Mouse (Mus musculus) small intestine, adult 2 months (tissue): ENCODE results near the gene Actl11. TPM values are rescaled to one million over a fixed set of nuclear protein-coding genes. Genes with fewer than 3 reads are reported as not detected.

Source experiments
- H3K27ac ChIP-seq: fragments of 200-500 bp; 2 replicates; pipeline ENCODE4 v1.5.1; 2012; ENCODE audit warnings: low read depth, low read length, control low read depth, inconsistent platforms; ENCODE audit not compliant: insufficient read depth
- H3K27me3 ChIP-seq: fragments of 200-500 bp; 2 replicates; pipeline ENCODE4 v1.6.1; 2012; ENCODE audit warnings: mild to moderate bottlenecking, moderate library complexity, low read length, inconsistent platforms; ENCODE audit not compliant: control insufficient read depth, insufficient read depth
- H3K36me3 ChIP-seq: fragments of 200-500 bp; 2 replicates; pipeline ENCODE4 v1.6.1; 2012; ENCODE audit warnings: mild to moderate bottlenecking, low read length, control low read depth, inconsistent platforms; ENCODE audit not compliant: control insufficient read depth, insufficient read depth
- H3K4me1 ChIP-seq: fragments of 200-500 bp; 2 replicates; pipeline ENCODE4 v1.6.1; 2012; ENCODE audit warnings: low read length, inconsistent platforms, mixed read lengths; ENCODE audit not compliant: control insufficient read depth, insufficient read depth, insufficient read length
- H3K4me3 ChIP-seq: fragments of 200-500 bp; 2 replicates; pipeline ENCODE4 v1.5.1; 2012; ENCODE audit warnings: low read depth, mild to moderate bottlenecking, control low read depth, inconsistent platforms, low read length, moderate library complexity
- CTCF ChIP-seq: fragments of 200-500 bp; IDR thresholded peaks from 2 replicates; pipeline ENCODE4 v1.5.1; 2012; ENCODE audit warnings: low read depth, mild to moderate bottlenecking, control low read depth, inconsistent platforms, low read length, moderate library complexity, mixed read lengths; ENCODE audit not compliant: insufficient replicate concordance, insufficient read length; ENCODE audit errors: extremely low read depth
- POLR2A ChIP-seq: fragments of 200-500 bp; IDR thresholded peaks from 2 replicates; pipeline ENCODE4 v1.6.1; 2012; ENCODE audit warnings: low read depth, mild to moderate bottlenecking, control low read depth, inconsistent platforms, low read length, moderate library complexity
- WGBS: fragments of 180-500 bp; shearing (Covaris S2); methylation state at CpG from one replicate; pipeline ENCODE4 v1.1.7; 2018; 5-methylcytosine and 5-hydroxymethylcytosine counted together
- polyA plus RNA-seq: library from polyadenylated mRNA; depleted of rRNA; stranded (reverse); fragments of >200 nt; gene quantifications from 2 replicates; pipeline ENCODE4 v1.2.3, GENCODE M21; 2012

Actl11 gene
- polyA plus RNA-seq, 1 experiment, result not detected

DNA sequence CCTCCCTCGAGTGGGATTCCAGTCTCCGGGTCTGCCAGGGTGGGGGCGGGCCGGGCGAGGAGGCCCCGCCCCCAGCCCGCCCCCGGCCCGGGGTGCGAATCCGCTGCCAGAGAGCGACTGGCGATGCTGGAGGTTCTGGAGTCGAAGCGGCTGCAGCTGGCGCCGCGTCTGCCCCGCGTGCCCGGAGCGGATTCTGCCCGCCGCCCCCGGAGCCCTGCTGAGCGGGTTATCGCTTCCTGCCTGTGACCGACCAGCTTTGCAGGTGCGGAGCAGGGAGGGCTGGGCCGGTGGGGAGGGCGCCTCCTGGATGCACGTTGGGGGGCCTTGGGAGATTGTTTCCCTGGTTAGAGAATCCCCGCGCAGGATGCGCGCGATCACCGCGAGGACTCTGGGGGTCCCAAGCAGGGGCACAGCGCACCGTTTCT, 7.5 kb downstream of the Actl11 start:
- 1% methylated on average over 39 of the region's 41 CpGs for WGBS
- H3K36me3 ChIP-seq, result no peaks in the 10 kb centered on the region
- TF ChIP-seq POLR2A, result no peak
- TF ChIP-seq CTCF, result no peak
- H3K4me1 ChIP-seq, result peaks cover 18% of the 10 kb centered on the region
- H3K27me3 ChIP-seq, result peaks cover 14% of the 10 kb centered on the region
- peak overlapping the region; percentile 27 for H3K4me3 ChIP-seq
- no peak overlapping the region for H3K27ac ChIP-seq

DNA sequence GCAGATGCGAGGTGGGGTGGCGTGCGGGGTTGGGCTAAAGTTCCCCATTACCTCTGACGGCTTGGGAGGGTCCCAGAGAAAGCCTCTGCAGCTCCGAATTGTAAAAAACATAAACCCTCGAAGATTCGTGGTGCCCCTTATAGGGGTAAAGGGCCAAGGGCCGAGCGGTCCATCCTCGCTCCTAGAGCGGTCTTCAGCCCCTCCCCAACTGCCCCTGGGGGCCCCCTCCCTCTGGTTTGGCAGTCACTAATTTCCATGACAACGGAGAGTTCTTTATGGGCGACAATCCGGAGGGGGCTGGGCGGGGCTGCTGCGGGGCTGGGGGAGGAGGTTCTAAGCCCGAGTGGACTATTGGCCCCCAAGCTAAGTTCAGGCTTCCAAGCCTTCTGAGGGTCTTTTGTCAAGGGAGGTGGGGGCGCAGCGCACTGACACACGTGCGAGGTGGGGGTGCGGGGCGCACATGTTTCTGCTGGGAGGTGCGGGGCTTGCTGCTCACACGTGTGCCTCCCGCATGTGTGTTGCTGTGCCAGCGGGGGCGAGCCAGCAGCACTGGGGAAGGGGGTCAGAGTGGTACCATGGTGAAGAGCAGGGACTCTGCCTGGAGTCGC, 8.1 kb downstream of the Actl11 start:
- Histone ChIP-seq H3K36me3 (no peaks in the 10 kb centered on the region), H3K4me3 (peak overlapping the region; percentile 27), H3K27me3 (peaks cover 14% of the 10 kb centered on the region), H3K4me1 (peaks cover 13% of the 10 kb centered on the region), H3K27ac (no peak overlapping the region)
- no peak for TF ChIP-seq CTCF
- no peak for TF ChIP-seq POLR2A
- 17% methylated on average over 29 of the region's 29 CpGs for WGBS

DNA sequence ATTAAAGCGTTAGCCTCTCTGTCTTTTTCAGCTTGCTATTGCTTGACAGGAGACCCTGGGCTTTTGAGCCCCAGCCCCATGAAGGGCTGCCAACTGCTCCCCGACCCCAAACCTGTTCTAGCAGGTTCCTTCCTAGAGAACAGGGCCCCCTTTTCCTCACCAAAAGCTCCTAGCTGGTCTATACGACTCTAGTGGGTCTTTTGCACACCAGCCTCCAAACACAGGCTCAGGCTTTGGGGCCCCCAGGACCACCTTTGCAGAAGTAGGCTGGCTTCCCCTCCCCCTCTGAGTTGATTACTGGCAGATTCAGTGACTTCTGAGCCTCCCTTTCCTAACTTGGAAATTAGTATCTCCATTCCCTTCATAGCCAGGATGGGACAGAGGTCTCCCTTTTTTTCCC, 8.6 kb downstream of the Actl11 start:
- H3K36me3 ChIP-seq, result no peaks in the 10 kb centered on the region
- H3K27ac ChIP-seq, result no peak overlapping the region
- peaks cover 14% of the 10 kb centered on the region for H3K27me3 ChIP-seq
- peaks cover 8% of the 10 kb centered on the region for H3K4me1 ChIP-seq
- TF ChIP-seq POLR2A, result no peak
- no peak for TF ChIP-seq CTCF
- no peak overlapping the region for H3K4me3 ChIP-seq
- 56% methylated on average over 3 of the region's 3 CpGs for WGBS

DNA sequence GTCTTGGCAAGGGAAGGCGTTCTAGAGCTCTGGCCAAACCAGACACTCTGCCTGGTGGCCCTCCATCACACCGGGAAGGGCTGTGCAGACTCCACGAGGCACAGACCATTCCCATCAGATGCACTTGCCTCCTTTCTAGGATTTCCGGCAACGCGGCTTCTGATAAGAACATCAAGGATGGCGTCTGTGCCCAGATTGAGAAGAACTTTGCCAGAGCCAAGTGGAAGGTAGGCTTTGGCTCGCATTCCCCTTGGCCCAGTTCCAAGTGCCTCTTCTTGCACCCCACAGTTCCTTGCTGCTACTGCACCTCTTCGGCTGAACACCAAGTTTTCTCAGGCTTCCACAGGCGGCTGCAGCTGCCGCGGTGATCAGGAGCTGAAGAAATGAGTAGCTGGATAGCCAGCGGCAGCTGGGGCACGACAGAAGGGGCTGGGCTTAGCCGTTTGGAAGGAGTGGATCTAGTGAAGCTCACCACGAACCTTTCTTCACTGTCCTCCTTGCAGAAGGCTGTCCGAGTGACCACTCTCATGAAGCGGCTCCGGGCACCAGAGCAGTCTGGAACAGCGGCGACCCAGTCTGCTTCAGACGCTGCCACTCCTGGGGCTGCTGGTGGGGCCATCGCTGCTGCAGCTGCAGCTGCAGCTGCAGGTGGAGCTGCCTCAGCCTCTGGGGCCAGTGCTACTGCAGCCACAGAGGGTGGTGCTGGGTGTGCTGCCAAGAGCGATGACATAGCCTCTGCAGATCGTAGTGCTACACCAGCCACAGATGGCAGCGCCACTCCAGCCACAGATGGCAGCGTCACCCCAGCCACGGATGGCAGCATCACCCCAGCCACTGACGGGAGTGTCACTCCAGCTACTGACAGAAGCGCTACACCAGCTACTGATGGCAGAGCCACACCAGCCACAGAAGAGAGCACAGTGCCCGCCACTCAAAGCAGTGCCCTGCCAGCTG, 19.2 kb downstream of the Actl11 start:
- H3K4me3 ChIP-seq, result no peak overlapping the region
- no peak for TF ChIP-seq POLR2A
- TF ChIP-seq CTCF, result no peak
- no peaks in the 10 kb centered on the region for H3K27me3 ChIP-seq
- H3K36me3 ChIP-seq, result no peaks in the 10 kb centered on the region
- H3K27ac ChIP-seq, result no peak overlapping the region
- WGBS, result 61% methylated on average over 31 of the region's 31 CpGs
- no peaks in the 10 kb centered on the region; the same call in 1 of the 2 replicates for H3K4me1 ChIP-seq

DNA sequence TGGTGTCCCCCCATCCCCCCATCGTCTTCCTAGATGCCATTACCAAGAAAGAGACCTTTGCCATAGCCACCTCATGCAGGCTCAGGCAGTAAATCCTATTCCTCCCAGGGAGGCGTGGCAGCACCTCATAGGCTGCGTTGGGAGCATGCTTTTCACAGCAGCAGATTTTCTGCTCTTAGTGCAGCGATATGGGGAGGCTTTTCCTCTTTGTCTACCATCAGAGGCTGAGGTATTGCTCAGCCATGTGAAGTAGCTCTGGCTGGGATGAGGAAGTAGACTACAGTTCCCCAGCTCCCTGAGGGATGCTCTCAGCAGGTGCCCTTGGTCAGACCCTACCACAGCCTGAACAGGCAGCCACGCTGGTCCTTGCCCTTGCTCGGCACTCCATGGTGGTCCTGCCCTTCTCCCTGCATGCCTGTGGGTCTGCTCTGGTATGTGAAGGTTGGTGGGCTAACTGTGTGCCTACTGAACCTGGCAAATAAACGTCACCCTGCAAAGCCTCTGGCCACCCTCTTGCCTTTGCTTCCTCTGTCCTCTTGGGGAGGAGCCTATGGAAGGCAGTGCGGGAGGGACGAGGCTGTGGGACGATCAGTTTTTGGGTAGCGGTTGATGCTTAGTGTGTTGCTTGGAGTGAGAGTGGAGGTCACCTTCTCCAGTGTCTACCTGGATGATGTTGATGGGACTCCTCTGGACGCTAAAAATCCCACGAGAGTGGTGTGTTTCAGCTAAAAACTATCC, 21.1 kb downstream of the Actl11 start:
- Histone ChIP-seq H3K27ac (no peak overlapping the region), H3K27me3 (no peaks in the 10 kb centered on the region), H3K36me3 (no peaks in the 10 kb centered on the region), H3K4me3 (no peak overlapping the region), H3K4me1 (no peaks in the 10 kb centered on the region; the same call in 1 of the 2 replicates)
- no peak for TF ChIP-seq CTCF
- TF ChIP-seq POLR2A, result no peak
- WGBS, result 77% methylated on average over 13 of the region's 13 CpGs

DNA sequence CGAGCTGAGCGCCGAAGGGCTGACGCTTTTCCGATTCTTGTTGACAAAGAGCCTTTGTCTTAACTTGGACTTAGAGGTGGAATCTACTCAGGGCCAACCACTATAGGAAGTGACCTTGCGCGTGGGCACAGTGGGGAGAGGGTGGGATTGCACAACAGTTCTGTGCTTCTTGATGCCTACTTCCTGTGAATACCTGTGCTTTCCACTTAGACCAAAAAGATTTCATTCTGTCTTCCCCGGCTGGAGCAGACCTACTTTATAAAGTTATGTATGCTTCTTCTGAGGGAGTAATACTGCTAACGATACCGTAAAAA, 21.6 kb downstream of the Actl11 start, which contains the start of gene Traip:
TSS of gene Traip (plus strand) at position 215 of the 314 bp plus-strand sequence.
- Histone ChIP-seq H3K27me3 (no peaks in the 10 kb centered on the region), H3K27ac (no peak within 1 kb of the TSS), H3K4me3 (peak within 1 kb of the TSS; percentile 75), H3K4me1 (no peaks in the 10 kb centered on the region; the same call in 1 of the 2 replicates), H3K36me3 (no peaks in the 10 kb centered on the region)
- 84% methylated on average over 10 of the region's 10 CpGs for WGBS
- TF ChIP-seq CTCF, result no peak
- TF ChIP-seq POLR2A, result no peak
